Mouse (Mus musculus): ENCODE measurements around the gene Pla2g4a. TPM values are rescaled to one million over a fixed set of nuclear protein-coding genes. Genes with fewer than 3 reads are reported as not detected.

Gene Pla2g4a
- total and polyA plus RNA-seq, 2 experiments from 2014 or later: 2.4 to 2.8 TPM

GRCm38 (mm10) chr1:149882419-149883025 lies 78.6 kb downstream of the Pla2g4a start:
- no peaks in the 10 kb centered on the region for H3K9me3 ChIP-seq (replicated peaks; ENCODE audit: control insufficient read depth, low read length)
- ATAC-seq (ENCODE audit: insufficient read depth, low read depth): no peak
- no peak overlapping the region for H3K9ac ChIP-seq (replicated peaks; ENCODE audit: low read depth, low read length)
- no peaks in the 10 kb centered on the region for H3K36me3 ChIP-seq (replicated peaks; ENCODE audit: control insufficient read depth, insufficient read depth, low read length)
- H3K4me1 ChIP-seq (ENCODE audit: control insufficient read depth, insufficient read depth): no peaks in the 10 kb centered on the region
- 67% methylated on average over 6 of the region's 6 CpGs for WGBS
- no peak for TF ChIP-seq CTCF (IDR thresholded peaks at IDR 0.05; ENCODE audit: low read depth)
- TF ChIP-seq EP300 (IDR thresholded peaks at IDR 0.05; ENCODE audit: low read depth): no peak
- DNase-seq (ENCODE audit: low spot score): no peak
- no peak overlapping the region for H3K27ac ChIP-seq (ENCODE audit: low read depth)
- no peak overlapping the region for H3K4me3 ChIP-seq (ENCODE audit: low read depth, low read length)
- no peak overlapping the region for H3K4me2 ChIP-seq (ENCODE audit: low read depth, low read length)
- H3K27me3 ChIP-seq (ENCODE audit: control insufficient read depth, insufficient read depth, low read length): no peaks in the 10 kb centered on the region

- TF ChIP-seq CTCF (IDR thresholded peaks at IDR 0.05; ENCODE audit: low read depth): no peak
- no peak for TF ChIP-seq EP300 (IDR thresholded peaks at IDR 0.05; ENCODE audit: low read depth)
- DNase-seq (ENCODE audit: low spot score) (no peak), ATAC-seq (ENCODE audit: insufficient read depth, low read depth) (no peak)
- H3K36me3 ChIP-seq (replicated peaks; ENCODE audit: control insufficient read depth, insufficient read depth, low read length): no peaks in the 10 kb centered on the region
- no peaks in the 10 kb centered on the region for H3K9me3 ChIP-seq (replicated peaks; ENCODE audit: control insufficient read depth, low read length)
- no peak overlapping the region for H3K27ac ChIP-seq (ENCODE audit: low read depth)
- no peak overlapping the region for H3K9ac ChIP-seq (replicated peaks; ENCODE audit: low read depth, low read length)
- 93% methylated on average over 3 of the region's 3 CpGs for WGBS
- no peaks in the 10 kb centered on the region for H3K4me1 ChIP-seq (ENCODE audit: control insufficient read depth, insufficient read depth)
- H3K4me2 ChIP-seq (ENCODE audit: low read depth, low read length): no peak overlapping the region
- H3K4me3 ChIP-seq (ENCODE audit: low read depth, low read length): no peak overlapping the region
- H3K27me3 ChIP-seq (ENCODE audit: control insufficient read depth, insufficient read depth, low read length): no peaks in the 10 kb centered on the region
These were observed 82.9 kb downstream of the Pla2g4a start for GRCm38 (mm10) chr1:149878175-149878574.

GRCm38 (mm10) chr1:149876502-149876901 lies 84.6 kb downstream of the Pla2g4a start:
- Histone ChIP-seq H3K27ac (ENCODE audit: low read depth) (no peak overlapping the region), H3K4me2 (ENCODE audit: low read depth, low read length) (no peak overlapping the region), H3K36me3 (replicated peaks; ENCODE audit: control insufficient read depth, insufficient read depth, low read length) (no peaks in the 10 kb centered on the region), H3K9ac (replicated peaks; ENCODE audit: low read depth, low read length) (no peak overlapping the region), H3K4me3 (ENCODE audit: low read depth, low read length) (no peak overlapping the region), H3K4me1 (ENCODE audit: control insufficient read depth, insufficient read depth) (no peaks in the 10 kb centered on the region), H3K9me3 (replicated peaks; ENCODE audit: control insufficient read depth, low read length) (no peaks in the 10 kb centered on the region), H3K27me3 (ENCODE audit: control insufficient read depth, insufficient read depth, low read length) (no peaks in the 10 kb centered on the region)
- WGBS: 59% methylated on average over 3 of the region's 3 CpGs
- TF ChIP-seq EP300 (IDR thresholded peaks at IDR 0.05; ENCODE audit: low read depth) (no peak), CTCF (IDR thresholded peaks at IDR 0.05; ENCODE audit: low read depth) (no peak)
- DNase-seq (ENCODE audit: low spot score) (no peak), ATAC-seq (ENCODE audit: insufficient read depth, low read depth) (no peak)

- Histone ChIP-seq H3K4me2 (ENCODE audit: low read depth, low read length) (no peak overlapping the region), H3K4me1 (ENCODE audit: control insufficient read depth, insufficient read depth) (no peaks in the 10 kb centered on the region), H3K9ac (replicated peaks; ENCODE audit: low read depth, low read length) (no peak overlapping the region), H3K4me3 (ENCODE audit: low read depth, low read length) (no peak overlapping the region), H3K27me3 (ENCODE audit: control insufficient read depth, insufficient read depth, low read length) (no peaks in the 10 kb centered on the region), H3K36me3 (replicated peaks; ENCODE audit: control insufficient read depth, insufficient read depth, low read length) (no peaks in the 10 kb centered on the region), H3K9me3 (replicated peaks; ENCODE audit: control insufficient read depth, low read length) (no peaks in the 10 kb centered on the region), H3K27ac (ENCODE audit: low read depth) (no peak overlapping the region)
- ATAC-seq (ENCODE audit: insufficient read depth, low read depth) (no peak), DNase-seq (ENCODE audit: low spot score) (no peak)
- TF ChIP-seq CTCF (IDR thresholded peaks at IDR 0.05; ENCODE audit: low read depth) (no peak), EP300 (IDR thresholded peaks at IDR 0.05; ENCODE audit: low read depth) (no peak)
- 13% methylated on average over 1 of the region's 1 CpGs for WGBS
These were observed 89.5 kb downstream of the Pla2g4a start for GRCm38 (mm10) chr1:149871625-149872024.

- H3K27ac ChIP-seq (ENCODE audit: low read depth): no peak overlapping the region
- no peak overlapping the region for H3K4me3 ChIP-seq (ENCODE audit: low read depth, low read length)
- H3K36me3 ChIP-seq (replicated peaks; ENCODE audit: control insufficient read depth, insufficient read depth, low read length): no peaks in the 10 kb centered on the region
- TF ChIP-seq CTCF (IDR thresholded peaks at IDR 0.05; ENCODE audit: low read depth) (no peak), EP300 (IDR thresholded peaks at IDR 0.05; ENCODE audit: low read depth) (no peak)
- H3K4me1 ChIP-seq (ENCODE audit: control insufficient read depth, insufficient read depth): 0 out of 2 replicates have a peak, but pooled peaks cover 4% of the 10 kb centered on the region
- no peaks in the 10 kb centered on the region for H3K9me3 ChIP-seq (replicated peaks; ENCODE audit: control insufficient read depth, low read length)
- no peak overlapping the region for H3K4me2 ChIP-seq (ENCODE audit: low read depth, low read length)
- no peaks in the 10 kb centered on the region for H3K27me3 ChIP-seq (ENCODE audit: control insufficient read depth, insufficient read depth, low read length)
- no peak overlapping the region for H3K9ac ChIP-seq (replicated peaks; ENCODE audit: low read depth, low read length)
- ATAC-seq (ENCODE audit: insufficient read depth, low read depth) (no peak), DNase-seq (ENCODE audit: low spot score) (no peak)
These were observed 93.8 kb downstream of the Pla2g4a start for GRCm38 (mm10) chr1:149867323-149867722.

GRCm38 (mm10) chr1:149866202-149866601 lies 94.9 kb downstream of the Pla2g4a start:
- no peak for ATAC-seq (ENCODE audit: insufficient read depth, low read depth)
- WGBS: 75% methylated on average over 3 of the region's 3 CpGs

More at GRCm38 (mm10) chr1:149866202-149866601, 94.9 kb downstream of the Pla2g4a start:
- no peaks in the 10 kb centered on the region for H3K27me3 ChIP-seq (ENCODE audit: control insufficient read depth, insufficient read depth, low read length)
- no peak for DNase-seq (ENCODE audit: low spot score)
- no peaks in the 10 kb centered on the region for H3K36me3 ChIP-seq (replicated peaks; ENCODE audit: control insufficient read depth, insufficient read depth, low read length)
- H3K27ac ChIP-seq (ENCODE audit: low read depth): no peak overlapping the region
- no peak overlapping the region for H3K4me2 ChIP-seq (ENCODE audit: low read depth, low read length)
- no peaks in the 10 kb centered on the region for H3K9me3 ChIP-seq (replicated peaks; ENCODE audit: control insufficient read depth, low read length)
- no peak overlapping the region for H3K9ac ChIP-seq (replicated peaks; ENCODE audit: low read depth, low read length)
- TF ChIP-seq CTCF (IDR thresholded peaks at IDR 0.05; ENCODE audit: low read depth) (no peak), EP300 (IDR thresholded peaks at IDR 0.05; ENCODE audit: low read depth) (no peak)
- H3K4me1 ChIP-seq (ENCODE audit: control insufficient read depth, insufficient read depth): 0 out of 2 replicates have a peak, but pooled peaks cover 4% of the 10 kb centered on the region
- no peak overlapping the region for H3K4me3 ChIP-seq (ENCODE audit: low read depth, low read length)
